Mouse (Mus musculus) embryonic fibroblast, embryonic 13.5 days (primary cell): ENCODE measurements around the gene Hs6st3.

Source experiments
- CTCF ChIP-seq: IDR thresholded peaks from 2 replicates; pipeline ENCODE4 v1.5.1; 2011; ENCODE audit warnings: mild to moderate bottlenecking, control low read depth, low read length, moderate library complexity, borderline replicate concordance; ENCODE audit not compliant: insufficient read depth
- POLR2A ChIP-seq: IDR thresholded peaks from 2 replicates; pipeline ENCODE4 v1.6.1; 2011; ENCODE audit warnings: low read depth, mild to moderate bottlenecking, control low read depth, low read length, moderate library complexity

GRCm38 (mm10) chr14:119125840-119126239 lies 12.3 kb upstream of the Hs6st3 start:
- TF ChIP-seq CTCF (no peak), POLR2A (no peak)
